In genomic region chr8:105799091-105799812, GRCm38 (mm10) we compare ENCODE assay signal across 9 mouse cellular contexts. TPM values are rescaled to one million over a fixed set of nuclear protein-coding genes. Genes with fewer than 3 reads are reported as not detected.
A peak's percentile ranks its signal among the peaks of the same experiment; 100 is the strongest.
DNase-seq lines count a peak whose midpoint lies in the region; ATAC-seq and TF ChIP-seq lines count a peak whose summit lies in the region.
"Had no signal": no experiment of that assay in that cellular context is flagged by ENCODE, and none has a peak within 500 bp of the region (broad histone marks: within the 10 kb centered on the region; RNA-seq: fewer than 3 reads in every experiment).

No protein-coding gene starts in this region.

- peak; percentile 54; the same call in 1 of the 2 replicates for ATAC-seq in hindbrain, embryonic 15.5 days (ENCODE audit: low FRiP score, low read depth)
- no peak for ATAC-seq in hindbrain, embryonic 12.5 days (ENCODE audit: low FRiP score)
- peak; percentile 55; the same call in 1 of the 2 replicates for ATAC-seq in forebrain, embryonic 16.5 days
- peak; percentile 58 for ATAC-seq in hindbrain, embryonic 16.5 days
- ATAC-seq in limb, embryonic 14.5 days (ENCODE audit: low FRiP score, low read depth) = no peak
- no peak for ATAC-seq in midbrain, postnatal 0 days (ENCODE audit: low FRiP score)
- ATAC-seq: Patski had no signal

- TF ChIP-seq POLR2A in limb, embryonic 14.5 days (IDR thresholded peaks at IDR 0.05; ENCODE audit: borderline replicate concordance, extremely low read depth, insufficient read depth, insufficient read length) = no peak

- H3K27me3 ChIP-seq in hindbrain, embryonic 15.5 days = no peaks in the 10 kb centered on the region
- no peaks in the 10 kb centered on the region for H3K27me3 ChIP-seq in hindbrain, embryonic 12.5 days
- H3K27me3 ChIP-seq in forebrain, embryonic 16.5 days (replicated peaks; ENCODE audit: control insufficient read depth, insufficient read depth, low read length) = no peaks in the 10 kb centered on the region
- no peaks in the 10 kb centered on the region for H3K27me3 ChIP-seq in hindbrain, embryonic 16.5 days (replicated peaks; ENCODE audit: control insufficient read depth, insufficient read depth, low read length)
- no peaks in the 10 kb centered on the region for H3K27me3 ChIP-seq in limb, embryonic 14.5 days (ENCODE audit: control insufficient read depth, insufficient read depth, low read length)
- H3K27me3 ChIP-seq in midbrain, postnatal 0 days (ENCODE audit: insufficient read depth, low read length) = no peaks in the 10 kb centered on the region
- H3K27me3 ChIP-seq: Patski had no signal

- no peaks in the 10 kb centered on the region for H3K36me3 ChIP-seq in hindbrain, embryonic 15.5 days
- H3K36me3 ChIP-seq in hindbrain, embryonic 12.5 days = peaks cover 6% of the 10 kb centered on the region; the same call in 1 of the 2 replicates
- H3K36me3 ChIP-seq in forebrain, embryonic 16.5 days (ENCODE audit: control insufficient read depth, insufficient read depth) = no peaks in the 10 kb centered on the region
- H3K36me3 ChIP-seq in hindbrain, embryonic 16.5 days (ENCODE audit: control insufficient read depth, insufficient read depth, low read length) = no peaks in the 10 kb centered on the region
- peaks cover 11% of the 10 kb centered on the region; the same call in 1 of the 2 replicates for H3K36me3 ChIP-seq in limb, embryonic 14.5 days (ENCODE audit: control insufficient read depth, insufficient read depth, low read length)
- 0 out of 2 replicates have a peak, but pooled peaks cover 4% of the 10 kb centered on the region for H3K36me3 ChIP-seq in midbrain, postnatal 0 days (ENCODE audit: insufficient read depth, low read length)

- peaks cover 12% of the 10 kb centered on the region for H3K4me1 ChIP-seq in hindbrain, embryonic 15.5 days (replicated peaks)
- H3K4me1 ChIP-seq in hindbrain, embryonic 12.5 days = no peaks in the 10 kb centered on the region
- peaks cover 5% of the 10 kb centered on the region for H3K4me1 ChIP-seq in forebrain, embryonic 16.5 days (replicated peaks; ENCODE audit: control insufficient read depth, insufficient read depth, low read length)
- peaks cover 9% of the 10 kb centered on the region; the same call in 1 of the 2 replicates for H3K4me1 ChIP-seq in hindbrain, embryonic 16.5 days (ENCODE audit: control insufficient read depth, insufficient read depth, low read depth, low read length)
- H3K4me1 ChIP-seq in limb, embryonic 14.5 days (ENCODE audit: control insufficient read depth, insufficient read depth, low read length) = peaks cover 6% of the 10 kb centered on the region; the same call in 1 of the 2 replicates
- no peaks in the 10 kb centered on the region for H3K4me1 ChIP-seq in midbrain, postnatal 0 days (ENCODE audit: insufficient read depth, low read length)

- no peak overlapping the region for H3K4me3 ChIP-seq in hindbrain, embryonic 15.5 days
- H3K4me3 ChIP-seq in hindbrain, embryonic 12.5 days = no peak overlapping the region
- no peak overlapping the region for H3K4me3 ChIP-seq in forebrain, embryonic 16.5 days (replicated peaks; ENCODE audit: low read length)
- H3K4me3 ChIP-seq in hindbrain, embryonic 16.5 days (ENCODE audit: low read length) = no peak overlapping the region
- H3K4me3 ChIP-seq in limb, embryonic 14.5 days (replicated peaks; ENCODE audit: low read length) = no peak overlapping the region
- no peak overlapping the region for H3K4me3 ChIP-seq in midbrain, postnatal 0 days (ENCODE audit: low read depth, low read length)

- peak; percentile 83 to 89 for DNase-seq in adrenal gland, postnatal 36 days
- peak; percentile 74 for DNase-seq in limb, embryonic 14.5 days (ENCODE audit: low spot score)
- peak; percentile 67 for DNase-seq in midbrain, postnatal 0 days (ENCODE audit: low spot score)
- DNase-seq in thymus, postnatal 4 days = no peak

- 56% methylated on average over 8 of the region's 8 CpGs for WGBS in hindbrain, embryonic 15.5 days
- 70% methylated on average over 8 of the region's 8 CpGs for WGBS in hindbrain, embryonic 12.5 days
- 42% methylated on average over 8 of the region's 8 CpGs for WGBS in forebrain, embryonic 16.5 days
- WGBS in hindbrain, embryonic 16.5 days = 49% methylated on average over 8 of the region's 8 CpGs
- 44% methylated on average over 8 of the region's 8 CpGs for WGBS in limb, embryonic 14.5 days
- WGBS in midbrain, postnatal 0 days = 58% methylated on average over 8 of the region's 8 CpGs

- no peak for TF ChIP-seq CTCF in midbrain, postnatal 0 days (IDR thresholded peaks at IDR 0.05)

- H3K27ac ChIP-seq in hindbrain, embryonic 15.5 days (replicated peaks) = peak overlapping the region; percentile 38; the same call in 1 of the 2 replicates
- no peak overlapping the region; the same call in 1 of the 2 replicates for H3K27ac ChIP-seq in hindbrain, embryonic 12.5 days
- H3K27ac ChIP-seq in forebrain, embryonic 16.5 days (ENCODE audit: low read length) = no peak overlapping the region
- H3K27ac ChIP-seq in hindbrain, embryonic 16.5 days (ENCODE audit: low read depth, low read length) = no peak overlapping the region
- no peak overlapping the region for H3K27ac ChIP-seq in limb, embryonic 14.5 days (replicated peaks; ENCODE audit: low read depth, low read length)
- H3K27ac ChIP-seq in midbrain, postnatal 0 days (ENCODE audit: low read depth, low read length) = no peak overlapping the region

- H3K9ac ChIP-seq in hindbrain, embryonic 15.5 days = no peak overlapping the region
- no peak overlapping the region for H3K9ac ChIP-seq in hindbrain, embryonic 12.5 days
- H3K9ac ChIP-seq in forebrain, embryonic 16.5 days (replicated peaks; ENCODE audit: low read depth, low read length) = no peak overlapping the region
- H3K9ac ChIP-seq in hindbrain, embryonic 16.5 days (ENCODE audit: low read depth, low read length) = no peak overlapping the region
- no peak overlapping the region for H3K9ac ChIP-seq in limb, embryonic 14.5 days (ENCODE audit: low read depth, low read length, severe bottlenecking)
- no peak overlapping the region for H3K9ac ChIP-seq in midbrain, postnatal 0 days (replicated peaks; ENCODE audit: low read length, poor library complexity, severe bottlenecking)

- H3K4me2 ChIP-seq in hindbrain, embryonic 15.5 days = no peak overlapping the region
- H3K4me2 ChIP-seq in hindbrain, embryonic 12.5 days (replicated peaks) = no peak overlapping the region
- H3K4me2 ChIP-seq in forebrain, embryonic 16.5 days (ENCODE audit: low read length) = no peak overlapping the region
- H3K4me2 ChIP-seq in hindbrain, embryonic 16.5 days (ENCODE audit: low read length) = no peak overlapping the region
- H3K4me2 ChIP-seq in limb, embryonic 14.5 days (replicated peaks; ENCODE audit: low read depth, low read length, severe bottlenecking) = no peak overlapping the region
- no peak overlapping the region for H3K4me2 ChIP-seq in midbrain, postnatal 0 days (ENCODE audit: low read depth, low read length, poor library complexity, severe bottlenecking)

- H3K9me3 ChIP-seq in hindbrain, embryonic 15.5 days = no peaks in the 10 kb centered on the region
- no peaks in the 10 kb centered on the region for H3K9me3 ChIP-seq in hindbrain, embryonic 12.5 days (replicated peaks)
- H3K9me3 ChIP-seq in forebrain, embryonic 16.5 days (ENCODE audit: control insufficient read depth, low read length) = no peaks in the 10 kb centered on the region
- H3K9me3 ChIP-seq in hindbrain, embryonic 16.5 days (ENCODE audit: control insufficient read depth, low read length) = no peaks in the 10 kb centered on the region
- no peaks in the 10 kb centered on the region for H3K9me3 ChIP-seq in limb, embryonic 14.5 days (ENCODE audit: control insufficient read depth, low read length)
- H3K9me3 ChIP-seq in midbrain, postnatal 0 days (ENCODE audit: low read length) = no peaks in the 10 kb centered on the region

RNA-seq across cellular contexts. Expression of gene Ranbp10, which starts 27.9 kb away (rescaled TPM):
- 10.7 and 11.7 TPM in 2 replicates for polyA plus RNA-seq in hindbrain, embryonic 15.5 days (2015; fragmentation: Nextera tagmentation; extraction: Ambion mirVana)
- polyA plus RNA-seq in hindbrain, embryonic 12.5 days (2016; fragmentation: Nextera tagmentation; extraction: Ambion mirVana) = 12.8 and 14.6 TPM in 2 replicates
- 10 to 100 TPM; 23.7 to 24.0 TPM for total RNA-seq in adrenal gland, postnatal 36 days (2021)
- 11.3 and 13.1 TPM in 2 replicates for polyA plus RNA-seq in forebrain, embryonic 16.5 days (2015; fragmentation: Nextera tagmentation; extraction: Ambion mirVana)
- polyA plus RNA-seq in hindbrain, embryonic 16.5 days (2015; fragmentation: Nextera tagmentation; extraction: Ambion mirVana) = 8.9 and 9.3 TPM in 2 replicates
- polyA plus RNA-seq in limb, embryonic 14.5 days (2012; rRNA removed) = 31.3 and 37.4 TPM in 2 replicates
- polyA plus RNA-seq in limb, embryonic 14.5 days (2014; fragmentation: Nextera tagmentation; extraction: Ambion mirVana) = 12.2 and 15.0 TPM in 2 replicates
- 13.4 and 13.5 TPM in 2 replicates for total RNA-seq in midbrain, postnatal 0 days (2014; rRNA removed)
- 4.8 and 6.4 TPM in 2 replicates for polyA plus RNA-seq in midbrain, postnatal 0 days (2015; fragmentation: Nextera tagmentation; extraction: Ambion mirVana)

RNA-seq across cellular contexts. Expression of gene Tsnaxip1, which starts 28.3 kb away (rescaled TPM):
- polyA plus RNA-seq in hindbrain, embryonic 15.5 days (2015; fragmentation: Nextera tagmentation; extraction: Ambion mirVana) = 0.62 and 1.1 TPM in 2 replicates
- polyA plus RNA-seq in hindbrain, embryonic 12.5 days (2016; fragmentation: Nextera tagmentation; extraction: Ambion mirVana) = 0.84 and 1.5 TPM in 2 replicates
- total RNA-seq in adrenal gland, postnatal 36 days (2021) = not detected
- 0.67 and 0.93 TPM in 2 replicates for polyA plus RNA-seq in forebrain, embryonic 16.5 days (2015; fragmentation: Nextera tagmentation; extraction: Ambion mirVana)
- 0.86 and 1.4 TPM in 2 replicates for polyA plus RNA-seq in hindbrain, embryonic 16.5 days (2015; fragmentation: Nextera tagmentation; extraction: Ambion mirVana)
- polyA plus RNA-seq in limb, embryonic 14.5 days (2012; rRNA removed) = 0.06 and 0.19 TPM in 2 replicates
- 0.18 and 0.62 TPM in 2 replicates for polyA plus RNA-seq in limb, embryonic 14.5 days (2014; fragmentation: Nextera tagmentation; extraction: Ambion mirVana)
- total RNA-seq in midbrain, postnatal 0 days (2014; rRNA removed) = 0.14 and 0.16 TPM in 2 replicates
- polyA plus RNA-seq in midbrain, postnatal 0 days (2015; fragmentation: Nextera tagmentation; extraction: Ambion mirVana) = 0.62 and 0.88 TPM in 2 replicates

RNA-seq across cellular contexts. Expression of gene Gfod2, which starts 40.8 kb away (rescaled TPM):
- 81.2 and 88.3 TPM in 2 replicates for polyA plus RNA-seq in hindbrain, embryonic 15.5 days (2015; fragmentation: Nextera tagmentation; extraction: Ambion mirVana)
- 63.8 and 68.1 TPM in 2 replicates for polyA plus RNA-seq in hindbrain, embryonic 12.5 days (2016; fragmentation: Nextera tagmentation; extraction: Ambion mirVana)
- 10 to 100 TPM in 1 of 2 experiments, 1 to 10 TPM in 1; 9.7 to 10.3 TPM for total RNA-seq in adrenal gland, postnatal 36 days (2021)
- 74.2 and 83.3 TPM in 2 replicates for polyA plus RNA-seq in forebrain, embryonic 16.5 days (2015; fragmentation: Nextera tagmentation; extraction: Ambion mirVana)
- 82.7 and 82.9 TPM in 2 replicates for polyA plus RNA-seq in hindbrain, embryonic 16.5 days (2015; fragmentation: Nextera tagmentation; extraction: Ambion mirVana)
- polyA plus RNA-seq in limb, embryonic 14.5 days (2012; rRNA removed) = 10.5 and 11.7 TPM in 2 replicates
- 13.6 and 17.7 TPM in 2 replicates for polyA plus RNA-seq in limb, embryonic 14.5 days (2014; fragmentation: Nextera tagmentation; extraction: Ambion mirVana)
- 47.6 and 64.7 TPM in 2 replicates for total RNA-seq in midbrain, postnatal 0 days (2014; rRNA removed)
- 60.9 and 67.9 TPM in 2 replicates for polyA plus RNA-seq in midbrain, postnatal 0 days (2015; fragmentation: Nextera tagmentation; extraction: Ambion mirVana)

RNA-seq across cellular contexts. Expression of gene Cenpt, which starts 53.8 kb away (rescaled TPM):
- polyA plus RNA-seq in hindbrain, embryonic 15.5 days (2015; fragmentation: Nextera tagmentation; extraction: Ambion mirVana) = 52.2 and 56.9 TPM in 2 replicates
- 63.8 and 64.5 TPM in 2 replicates for polyA plus RNA-seq in hindbrain, embryonic 12.5 days (2016; fragmentation: Nextera tagmentation; extraction: Ambion mirVana)
- total RNA-seq in adrenal gland, postnatal 36 days (2021) = 1 to 10 TPM; 4.3 to 9.6 TPM
- polyA plus RNA-seq in forebrain, embryonic 16.5 days (2015; fragmentation: Nextera tagmentation; extraction: Ambion mirVana) = 66.0 and 69.8 TPM in 2 replicates
- polyA plus RNA-seq in hindbrain, embryonic 16.5 days (2015; fragmentation: Nextera tagmentation; extraction: Ambion mirVana) = 52.3 and 54.7 TPM in 2 replicates
- polyA plus RNA-seq in limb, embryonic 14.5 days (2012; rRNA removed) = 92.2 and 98.0 TPM in 2 replicates
- polyA plus RNA-seq in limb, embryonic 14.5 days (2014; fragmentation: Nextera tagmentation; extraction: Ambion mirVana) = 41.5 and 45.7 TPM in 2 replicates
- 44.8 and 48.6 TPM in 2 replicates for total RNA-seq in midbrain, postnatal 0 days (2014; rRNA removed)
- polyA plus RNA-seq in midbrain, postnatal 0 days (2015; fragmentation: Nextera tagmentation; extraction: Ambion mirVana) = 45.2 and 48.7 TPM in 2 replicates

RNA-seq across cellular contexts. Expression of gene Thap11, which starts 55.7 kb away (rescaled TPM):
- 54.9 and 56.3 TPM in 2 replicates for polyA plus RNA-seq in hindbrain, embryonic 15.5 days (2015; fragmentation: Nextera tagmentation; extraction: Ambion mirVana)
- polyA plus RNA-seq in hindbrain, embryonic 12.5 days (2016; fragmentation: Nextera tagmentation; extraction: Ambion mirVana) = 74.3 and 77.8 TPM in 2 replicates
- 10 to 100 TPM; 40.0 to 41.1 TPM for total RNA-seq in adrenal gland, postnatal 36 days (2021)
- polyA plus RNA-seq in forebrain, embryonic 16.5 days (2015; fragmentation: Nextera tagmentation; extraction: Ambion mirVana) = 63.8 and 69.2 TPM in 2 replicates
- 52.5 and 55.9 TPM in 2 replicates for polyA plus RNA-seq in hindbrain, embryonic 16.5 days (2015; fragmentation: Nextera tagmentation; extraction: Ambion mirVana)
- 70.7 and 83.1 TPM in 2 replicates for polyA plus RNA-seq in limb, embryonic 14.5 days (2012; rRNA removed)
- polyA plus RNA-seq in limb, embryonic 14.5 days (2014; fragmentation: Nextera tagmentation; extraction: Ambion mirVana) = 62.5 and 68.4 TPM in 2 replicates
- 52.0 and 80.1 TPM in 2 replicates for total RNA-seq in midbrain, postnatal 0 days (2014; rRNA removed)
- 40.1 and 42.9 TPM in 2 replicates for polyA plus RNA-seq in midbrain, postnatal 0 days (2015; fragmentation: Nextera tagmentation; extraction: Ambion mirVana)

Comparison
In these comparisons a context has a peak if more than half of its experiments do, and no peak if none do; other contexts are left out.
1. ATAC-seq: peak in hindbrain, embryonic 15.5 days (single experiment), forebrain, embryonic 16.5 days (single experiment) and hindbrain, embryonic 16.5 days (single experiment); none in hindbrain, embryonic 12.5 days (single experiment), limb, embryonic 14.5 days (single experiment) and midbrain, postnatal 0 days (single experiment).